Mouse (Mus musculus): ENCODE data around the gene Syk.
A peak's percentile ranks its signal among the peaks of the same experiment; 100 is the strongest.

Syk gene

GRCm38 (mm10) chr13:52600015-52600643 is 17.2 kb downstream of the Syk start:
- no peak for DNase-seq (ENCODE audit: low spot score)

DNA sequence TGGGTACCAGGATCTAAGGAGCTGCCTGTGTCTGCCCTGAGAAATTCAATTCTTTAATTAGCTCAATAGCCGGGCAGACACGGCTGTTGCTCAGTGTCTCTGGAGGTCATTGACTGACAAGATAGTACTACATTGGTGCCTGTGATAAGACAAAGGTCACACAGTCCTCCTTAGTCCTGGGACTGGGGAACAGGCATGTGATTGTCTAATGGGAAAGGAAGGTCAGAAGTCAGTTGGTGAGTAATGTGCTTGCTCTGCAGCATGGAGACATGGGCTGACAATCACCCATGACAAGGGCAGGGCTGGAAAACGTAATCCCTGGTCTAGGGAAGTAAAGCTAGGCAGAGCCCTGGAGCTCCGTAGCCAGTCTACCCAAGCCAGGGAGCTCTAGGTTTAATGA is 19.8 kb downstream of the Syk start:
- peak; percentile 19 for DNase-seq (ENCODE audit: low spot score)

DNA sequence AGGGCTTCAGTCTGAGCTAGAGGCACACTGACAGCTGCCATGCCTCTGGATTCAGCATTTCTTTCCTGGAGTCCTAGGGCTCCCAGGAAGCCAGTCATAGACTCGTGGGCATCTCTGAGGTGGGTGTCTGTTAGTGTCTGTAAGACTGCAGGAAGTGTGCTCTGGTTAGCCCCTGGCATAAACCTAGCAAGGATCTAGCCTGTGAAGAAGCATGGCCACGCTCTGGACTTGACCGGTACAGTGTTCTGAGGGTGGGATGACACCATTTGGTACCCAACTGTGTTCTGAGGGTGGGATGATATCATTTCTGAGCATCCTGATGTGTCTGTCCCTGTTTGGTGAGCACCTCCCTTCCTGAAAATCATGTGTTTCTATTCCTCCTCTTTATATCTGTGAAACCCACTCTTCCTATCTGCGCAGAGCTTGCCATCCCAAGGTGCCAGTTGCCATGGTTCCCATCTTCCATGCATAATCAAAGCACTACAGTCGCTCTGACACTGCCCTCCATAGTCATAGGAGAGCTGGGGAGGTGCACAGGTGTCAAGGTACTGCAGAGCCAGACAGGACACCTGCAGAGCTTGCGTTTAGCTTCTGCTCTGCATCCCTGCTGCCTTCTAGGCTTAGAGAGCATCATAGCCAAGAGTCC is 20.9 kb downstream of the Syk start:
- no peak for DNase-seq (ENCODE audit: low spot score)

DNA sequence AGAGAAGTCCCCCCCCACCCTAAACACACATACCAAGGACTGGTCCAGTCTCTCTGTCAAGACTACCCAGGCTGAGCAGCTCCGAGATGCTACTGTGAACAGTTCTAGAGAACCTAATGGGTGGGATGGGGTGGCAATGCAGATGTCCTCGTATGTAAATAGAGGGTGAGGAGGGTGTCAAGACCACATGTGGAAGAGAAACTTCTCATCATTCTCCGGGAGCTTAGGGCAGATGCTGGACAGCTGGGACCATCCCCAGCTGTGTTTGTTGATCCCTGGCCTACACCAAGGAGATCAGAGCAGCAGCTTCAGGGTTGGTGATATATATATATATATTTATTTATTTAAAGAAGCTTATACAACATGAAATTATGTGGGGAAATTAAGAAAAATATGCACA is 22.0 kb downstream of the Syk start:
- DNase-seq (ENCODE audit: low spot score), result no peak

GRCm38 (mm10) chr13:52605911-52606310 is 22.9 kb downstream of the Syk start:
- no peak for DNase-seq (ENCODE audit: low spot score)

GRCm38 (mm10) chr13:52606656-52607275 is 23.8 kb downstream of the Syk start:
- no peak for DNase-seq (ENCODE audit: low spot score)

- no peak for DNase-seq (ENCODE audit: low spot score)
Measured at GRCm38 (mm10) chr13:52607964-52608363, 25.0 kb downstream of the Syk start.

DNA sequence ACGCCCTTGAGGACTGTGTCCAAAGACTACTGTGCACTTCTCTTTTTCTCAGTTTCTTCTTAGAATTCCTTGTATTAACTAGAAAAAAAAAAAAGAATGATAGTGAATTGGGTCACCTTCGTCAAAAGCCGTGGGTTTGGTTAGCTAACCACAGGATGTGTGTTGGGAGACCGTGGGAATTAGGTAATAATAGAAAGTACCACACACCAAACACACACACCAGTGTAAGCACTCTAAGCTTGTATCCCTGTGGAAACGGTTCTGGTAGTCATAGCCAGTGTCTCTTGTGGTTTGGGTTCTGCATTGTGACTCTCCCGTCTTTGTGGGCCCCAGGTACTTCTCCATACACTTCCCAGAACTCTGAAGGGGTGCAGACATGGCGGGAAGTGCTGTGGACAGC is 27.5 kb downstream of the Syk start:
- DNase-seq (ENCODE audit: low spot score), result no peak

DNA sequence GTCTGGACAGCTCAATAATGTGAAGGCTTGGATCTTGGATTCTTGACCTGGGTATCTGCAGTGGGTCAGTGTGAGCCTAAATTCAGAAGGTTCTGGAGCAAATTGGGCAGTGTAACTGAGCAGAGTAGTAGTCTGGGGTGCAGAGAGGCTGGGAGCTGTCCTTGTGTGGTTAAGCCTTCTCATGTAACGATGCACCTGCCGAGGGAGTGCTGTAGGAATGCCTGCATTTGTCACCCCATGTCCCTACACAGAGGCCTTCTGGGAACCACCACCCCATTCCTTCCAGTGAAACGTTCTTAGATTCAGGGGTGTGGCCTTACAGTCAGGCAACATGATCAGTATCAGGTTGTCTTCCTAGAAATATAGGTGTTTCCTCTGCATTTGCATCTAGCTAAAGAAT is 30.3 kb downstream of the Syk start:
- DNase-seq (ENCODE audit: low spot score), result no peak

GRCm38 (mm10) chr13:52615085-52615484 is 32.1 kb downstream of the Syk start:
- DNase-seq (ENCODE audit: low spot score), result no peak

GRCm38 (mm10) chr13:52617096-52617714 is 34.2 kb downstream of the Syk start:
- DNase-seq (ENCODE audit: low spot score), result no peak

DNA sequence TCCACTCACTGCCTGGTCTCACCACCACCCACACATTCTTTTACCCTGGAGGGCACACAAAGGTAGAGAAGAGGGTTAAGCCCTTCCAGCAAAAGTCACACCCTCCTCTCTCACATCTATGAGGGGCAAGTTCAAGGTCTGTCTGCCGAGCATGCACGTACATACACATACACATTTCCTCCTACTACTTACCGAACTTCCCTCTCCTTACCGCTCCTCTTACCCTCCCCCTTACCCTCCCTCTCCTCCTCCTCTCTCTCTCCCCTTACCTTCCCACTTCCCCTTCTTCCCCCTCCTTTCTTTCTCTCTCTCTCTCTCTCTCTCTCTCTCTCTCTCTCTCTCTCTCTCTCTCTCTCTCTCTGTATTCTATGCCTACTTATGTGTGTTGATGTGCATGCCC is 35.6 kb downstream of the Syk start:
- no peak for DNase-seq (ENCODE audit: low spot score)

DNA sequence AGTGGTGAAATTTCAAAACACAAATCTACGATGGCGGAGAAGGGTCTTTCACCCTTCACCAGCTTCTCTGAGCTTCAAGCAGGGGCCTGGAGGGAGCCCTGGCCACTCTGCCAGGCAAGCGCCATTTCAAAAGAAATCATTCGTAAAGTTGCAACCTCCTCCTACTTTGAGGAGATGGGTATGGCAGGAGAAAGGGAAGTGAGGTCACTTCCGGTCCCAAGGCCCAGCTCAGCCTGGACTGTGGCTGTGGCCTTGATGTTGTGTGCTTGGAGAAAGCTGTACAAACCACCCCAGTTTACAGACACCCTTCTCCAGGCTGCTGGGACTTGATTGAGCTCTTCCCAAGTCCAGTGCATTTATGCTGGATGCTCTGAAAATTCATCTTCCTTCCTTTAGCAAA is 36.5 kb downstream of the Syk start:
- no peak for DNase-seq (ENCODE audit: low spot score)

GRCm38 (mm10) chr13:52624038-52624437 is 41.1 kb downstream of the Syk start:
- DNase-seq (ENCODE audit: low spot score), result peak; percentile 10

GRCm38 (mm10) chr13:52628602-52629001 is 45.6 kb downstream of the Syk start:
- no peak for DNase-seq (ENCODE audit: low spot score)

- no peak for DNase-seq (ENCODE audit: low spot score)
Measured at GRCm38 (mm10) chr13:52631624-52632023, 48.7 kb downstream of the Syk start.

GRCm38 (mm10) chr13:52635484-52635883 is 52.5 kb downstream of the Syk start:
- DNase-seq (ENCODE audit: low spot score), result no peak

DNA sequence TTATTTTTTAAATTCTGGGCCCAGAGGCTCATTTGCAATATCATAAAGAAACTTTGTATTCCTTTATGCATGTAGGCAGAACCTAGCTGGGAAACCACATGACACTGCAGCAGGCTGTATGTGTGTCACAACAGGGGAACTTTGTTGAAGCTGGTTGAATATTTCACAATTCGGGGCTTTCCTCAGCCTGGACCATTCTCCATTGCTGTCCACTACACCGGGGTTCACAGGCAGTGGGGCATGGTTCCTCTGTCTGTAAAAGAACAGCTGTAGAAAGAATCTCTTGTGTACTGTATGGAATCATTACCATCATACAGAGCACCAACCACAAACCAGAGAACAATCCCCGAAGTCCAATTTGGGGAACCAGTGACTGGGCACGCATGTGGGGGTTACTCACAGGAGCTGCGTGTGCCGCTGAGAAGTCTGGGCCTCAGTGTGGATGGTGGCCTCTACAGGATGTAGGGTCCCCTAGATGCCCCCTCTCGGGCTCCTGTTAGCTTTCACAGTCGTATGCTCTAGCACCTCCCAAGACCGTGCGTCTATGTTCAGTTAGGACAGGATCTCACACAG is 53.3 kb downstream of the Syk start:
- DNase-seq (ENCODE audit: low spot score), result no peak

DNA sequence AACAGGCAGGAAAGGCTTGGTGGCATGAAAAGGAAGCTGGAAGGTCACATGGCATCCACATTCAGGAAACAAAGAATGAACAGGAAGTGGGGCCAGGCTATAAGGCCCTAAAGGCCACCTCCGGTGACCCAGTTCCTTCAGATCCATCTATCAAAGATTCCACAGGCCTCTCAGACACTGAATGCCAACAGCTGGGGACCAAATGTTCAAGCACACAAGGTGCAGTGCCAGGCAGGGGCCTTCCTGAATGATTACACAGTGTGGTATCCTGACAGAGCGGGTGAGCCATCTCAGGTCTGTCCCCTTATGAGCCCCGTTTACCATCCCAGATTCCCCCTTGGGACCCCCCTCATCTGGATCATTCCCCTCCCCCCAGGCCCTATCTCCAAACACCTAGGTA is 63.6 kb downstream of the Syk start:
- no peak for DNase-seq (ENCODE audit: low spot score)

GRCm38 (mm10) chr13:52647996-52648712 is 65.2 kb downstream of the Syk start:
- no peak for DNase-seq (ENCODE audit: low spot score)

DNA sequence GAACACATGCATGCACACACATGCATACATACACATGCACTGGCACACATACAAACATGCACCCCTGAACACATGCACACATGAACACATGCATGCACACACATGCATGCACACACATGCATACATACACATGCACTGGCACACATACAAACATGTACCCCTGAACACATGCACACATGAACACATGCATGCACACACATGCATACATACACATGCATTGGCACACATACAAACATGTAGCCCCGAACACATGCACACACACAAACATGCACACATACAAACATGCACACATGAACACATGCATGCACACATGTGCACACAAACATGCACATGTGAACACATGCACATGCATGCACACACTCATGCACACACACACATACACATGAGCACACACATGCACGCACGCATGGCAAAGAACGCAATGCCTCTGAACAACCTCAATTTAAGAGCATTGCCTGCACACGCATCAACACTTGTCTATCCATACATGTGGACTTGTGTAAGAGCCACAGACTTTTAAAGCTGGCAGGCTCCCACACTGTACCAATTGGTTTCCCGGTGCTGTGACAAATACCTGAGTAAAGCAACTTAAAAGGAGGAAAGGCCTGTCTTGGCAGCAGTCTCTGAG is 66.9 kb downstream of the Syk start:
- DNase-seq (ENCODE audit: low spot score), result no peak

Data from ovary, adult 18-20 months (tissue).